Comparison of ENCODE assay signal across 19 mouse cellular contexts in genomic region chr9:63722918-63723317, GRCm38 (mm10). TPM values are rescaled to one million over a fixed set of nuclear protein-coding genes. Genes with fewer than 3 reads are reported as not detected.
DNase-seq lines count a peak whose midpoint lies in the region; ATAC-seq lines count a peak whose summit lies in the region.
"Had no signal": no experiment of that assay in that cellular context is flagged by ENCODE, and none has a peak within 500 bp of the region (broad histone marks: within the 10 kb centered on the region; RNA-seq: fewer than 3 reads in every experiment).

No protein-coding gene starts in this region.

- H3K36me3 ChIP-seq in heart, embryonic 12.5 days: no peaks in the 10 kb centered on the region
- no peaks in the 10 kb centered on the region for H3K36me3 ChIP-seq in heart, embryonic 13.5 days
- no peaks in the 10 kb centered on the region for H3K36me3 ChIP-seq in heart, embryonic 14.5 days (ENCODE audit: control insufficient read depth, insufficient read depth, low read length)
- no peaks in the 10 kb centered on the region for H3K36me3 ChIP-seq in forebrain, embryonic 15.5 days
- H3K36me3 ChIP-seq: embryonic facial prominence, embryonic 15.5 days; hindbrain, embryonic 15.5 days had no signal

- intact Hi-C loops in heart, postnatal 10 days (cut with DNase I): no loop called here

- DNase-seq in heart, adult 11 months: no peak
- peak; percentile 72 for DNase-seq in heart, postnatal 10 days
- DNase-seq in spleen, postnatal 36 days (ENCODE audit: low spot score in 2 of 2): no peak
- DNase-seq: adrenal gland, adult 2 months; adrenal gland, postnatal 25 days; cerebellum, adult 2 months; cerebellum, postnatal 14 days; embryo, embryonic 11 days; gastrocnemius, postnatal 10 days; kidney, adult 8-10 months had no signal

- 0 out of 2 replicates have a peak, but pooled peaks have one; percentile 49 for ATAC-seq in heart, embryonic 12.5 days (ENCODE audit: insufficient number of reproducible peaks, low FRiP score)
- ATAC-seq in heart, embryonic 13.5 days (ENCODE audit: extremely low read depth, insufficient number of reproducible peaks, low FRiP score, low TSS enrichment): no peak
- ATAC-seq in heart, embryonic 14.5 days (ENCODE audit: insufficient number of reproducible peaks, insufficient read depth, low FRiP score, low read depth): peak; percentile 45; the same call in 1 of the 2 replicates
- no peak for ATAC-seq in forebrain, embryonic 15.5 days (replicated peaks)
- ATAC-seq: forebrain, embryonic 16.5 days; inflammation-experienced regulatory T-cells, adult 6 months; intestine, postnatal 0 days had no signal

- peak overlapping the region; percentile 44; the same call in 1 of the 2 replicates for H3K9ac ChIP-seq in heart, embryonic 12.5 days
- 0 out of 2 replicates have a peak overlapping the region, but pooled peaks have one; percentile 6 for H3K9ac ChIP-seq in heart, embryonic 13.5 days
- H3K9ac ChIP-seq in heart, embryonic 14.5 days (ENCODE audit: low read length): no peak overlapping the region
- no peak overlapping the region for H3K9ac ChIP-seq in forebrain, embryonic 15.5 days (replicated peaks)
- H3K9ac ChIP-seq: embryonic facial prominence, embryonic 15.5 days; hindbrain, embryonic 15.5 days had no signal

- H3K27ac ChIP-seq in heart, embryonic 12.5 days (ENCODE audit: poor library complexity, severe bottlenecking): peak overlapping the region; percentile 86
- H3K27ac ChIP-seq in heart, embryonic 13.5 days (replicated peaks): peak overlapping the region; percentile 82
- peak overlapping the region; percentile 63 to 76 for H3K27ac ChIP-seq in heart, embryonic 14.5 days (replicated peaks in 1 of 2; ENCODE audit: control insufficient read depth in 1 of 2, insufficient read depth in 1 of 2, low read depth in 2 of 2, low read length in 2 of 2)
- no peak overlapping the region for H3K27ac ChIP-seq in forebrain, embryonic 15.5 days (replicated peaks)
- H3K27ac ChIP-seq: embryonic facial prominence, embryonic 15.5 days; hindbrain, embryonic 15.5 days had no signal

- no peaks in the 10 kb centered on the region for H3K9me3 ChIP-seq in heart, embryonic 12.5 days (replicated peaks)
- no peaks in the 10 kb centered on the region for H3K9me3 ChIP-seq in heart, embryonic 13.5 days
- no peaks in the 10 kb centered on the region for H3K9me3 ChIP-seq in heart, embryonic 14.5 days (ENCODE audit: control insufficient read depth, low read length)
- H3K9me3 ChIP-seq in forebrain, embryonic 15.5 days: no peaks in the 10 kb centered on the region
- H3K9me3 ChIP-seq: embryonic facial prominence, embryonic 15.5 days; hindbrain, embryonic 15.5 days had no signal

- H3K27me3 ChIP-seq in heart, embryonic 12.5 days (replicated peaks): no peaks in the 10 kb centered on the region
- H3K27me3 ChIP-seq in heart, embryonic 13.5 days (replicated peaks): no peaks in the 10 kb centered on the region
- no peaks in the 10 kb centered on the region for H3K27me3 ChIP-seq in heart, embryonic 14.5 days (ENCODE audit: control insufficient read depth, insufficient read depth, low read length)
- no peaks in the 10 kb centered on the region for H3K27me3 ChIP-seq in forebrain, embryonic 15.5 days
- H3K27me3 ChIP-seq: embryonic facial prominence, embryonic 15.5 days; hindbrain, embryonic 15.5 days had no signal

- peaks cover 98% of the 10 kb centered on the region for H3K4me1 ChIP-seq in heart, embryonic 12.5 days (replicated peaks)
- peaks cover 100% of the 10 kb centered on the region for H3K4me1 ChIP-seq in heart, embryonic 13.5 days
- H3K4me1 ChIP-seq in heart, embryonic 14.5 days (ENCODE audit: control insufficient read depth in 2 of 2, insufficient read depth in 2 of 2, low read length in 2 of 2): peaks cover 67 to 88% of the 10 kb centered on the region in 2 experiments
- peaks cover 6% of the 10 kb centered on the region; the same call in 1 of the 2 replicates for H3K4me1 ChIP-seq in forebrain, embryonic 15.5 days

- no peak overlapping the region for H3K4me3 ChIP-seq in heart, embryonic 12.5 days
- no peak overlapping the region for H3K4me3 ChIP-seq in heart, embryonic 13.5 days
- no peak overlapping the region for H3K4me3 ChIP-seq in heart, embryonic 14.5 days (ENCODE audit: control insufficient read depth in 1 of 2, insufficient read depth in 1 of 2, low read depth in 1 of 2, low read length in 2 of 2)
- H3K4me3 ChIP-seq in forebrain, embryonic 15.5 days: no peak overlapping the region
- H3K4me3 ChIP-seq: embryonic facial prominence, embryonic 15.5 days; hindbrain, embryonic 15.5 days had no signal

- 49% methylated on average over 9 of the region's 9 CpGs for WGBS in heart, embryonic 12.5 days
- WGBS in heart, embryonic 13.5 days: 47% methylated on average over 9 of the region's 9 CpGs
- 32% methylated on average over 9 of the region's 9 CpGs for WGBS in heart, embryonic 14.5 days
- 78% methylated on average over 9 of the region's 9 CpGs for WGBS in forebrain, embryonic 15.5 days

- H3K4me2 ChIP-seq in heart, embryonic 12.5 days: peak overlapping the region; percentile 31; the same call in 1 of the 2 replicates
- peak overlapping the region; percentile 43 for H3K4me2 ChIP-seq in heart, embryonic 13.5 days
- H3K4me2 ChIP-seq in heart, embryonic 14.5 days (ENCODE audit: low read length): peak overlapping the region; percentile 44
- no peak overlapping the region for H3K4me2 ChIP-seq in forebrain, embryonic 15.5 days (replicated peaks)
- H3K4me2 ChIP-seq: embryonic facial prominence, embryonic 15.5 days; hindbrain, embryonic 15.5 days had no signal

RNA-seq across cellular contexts. Expression of gene Smad3, which starts 34.9 kb away (rescaled TPM):
- 17.0 and 18.9 TPM in 2 replicates for polyA plus RNA-seq in heart, embryonic 12.5 days (2016; fragmentation: Nextera tagmentation; extraction: Ambion mirVana)
- polyA plus RNA-seq in heart, embryonic 13.5 days (2015; fragmentation: Nextera tagmentation; extraction: Ambion mirVana): 11.3 and 11.9 TPM in 2 replicates
- 7.6 and 10.4 TPM in 2 replicates for polyA plus RNA-seq in heart, embryonic 14.5 days (2014; fragmentation: Nextera tagmentation; extraction: Ambion mirVana)
- 10 to 100 TPM; 17.0 to 22.6 TPM for total RNA-seq in heart, postnatal 10 days (2021)
- 7.0 and 7.6 TPM in 2 replicates for polyA plus RNA-seq in forebrain, embryonic 15.5 days (2015; fragmentation: Nextera tagmentation; extraction: Ambion mirVana)

Comparison
In these comparisons a context has a peak if more than half of its experiments do, and no peak if none do; other contexts are left out.
1. ATAC-seq: peak in heart, embryonic 12.5 days (single experiment) and heart, embryonic 14.5 days (single experiment); none in heart, embryonic 13.5 days (single experiment) and forebrain, embryonic 15.5 days (single experiment).
2. H3K9ac ChIP-seq: peak in heart, embryonic 12.5 days (single experiment) and heart, embryonic 13.5 days (single experiment); none in heart, embryonic 14.5 days (single experiment) and forebrain, embryonic 15.5 days (single experiment).
3. DNase-seq: peak in heart, postnatal 10 days (2 of 2); none in heart, adult 11 months (single experiment) and spleen, postnatal 36 days (0 of 2).